Mouse (Mus musculus) small intestine, adult 2 months (tissue): ENCODE data around the gene Thbs3.

Source experiments
- CTCF ChIP-seq: fragments of 200-500 bp; IDR thresholded peaks from 2 replicates; pipeline ENCODE4 v1.5.1; 2012; ENCODE audit warnings: low read depth, mild to moderate bottlenecking, control low read depth, inconsistent platforms, low read length, moderate library complexity, mixed read lengths; ENCODE audit not compliant: insufficient replicate concordance, insufficient read length; ENCODE audit errors: extremely low read depth
- POLR2A ChIP-seq: fragments of 200-500 bp; IDR thresholded peaks from 2 replicates; pipeline ENCODE4 v1.6.1; 2012; ENCODE audit warnings: low read depth, mild to moderate bottlenecking, control low read depth, inconsistent platforms, low read length, moderate library complexity

DNA sequence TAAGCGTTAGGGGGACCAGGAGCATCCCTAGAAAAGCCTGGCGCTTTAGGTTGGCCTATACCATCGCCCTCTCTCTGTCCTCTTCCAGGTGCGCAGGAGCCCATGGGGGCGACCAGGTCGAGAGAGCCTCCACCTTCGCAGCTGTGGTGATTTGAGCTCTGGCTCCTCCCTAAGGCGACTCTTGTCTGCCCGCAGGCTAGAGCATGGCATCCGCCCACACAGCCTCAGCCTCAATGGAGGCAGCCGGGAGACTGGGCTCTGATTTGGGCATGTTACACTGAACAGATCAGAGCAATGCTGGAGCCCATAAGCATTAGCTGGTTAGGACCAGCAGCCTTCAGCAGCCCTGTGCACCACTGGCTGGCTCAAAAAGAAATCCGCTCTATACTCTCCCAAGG lies 26.5 kb upstream of the Thbs3 start:
- TF ChIP-seq CTCF (no peak), POLR2A (no peak)
